In the genomic region with DNA sequence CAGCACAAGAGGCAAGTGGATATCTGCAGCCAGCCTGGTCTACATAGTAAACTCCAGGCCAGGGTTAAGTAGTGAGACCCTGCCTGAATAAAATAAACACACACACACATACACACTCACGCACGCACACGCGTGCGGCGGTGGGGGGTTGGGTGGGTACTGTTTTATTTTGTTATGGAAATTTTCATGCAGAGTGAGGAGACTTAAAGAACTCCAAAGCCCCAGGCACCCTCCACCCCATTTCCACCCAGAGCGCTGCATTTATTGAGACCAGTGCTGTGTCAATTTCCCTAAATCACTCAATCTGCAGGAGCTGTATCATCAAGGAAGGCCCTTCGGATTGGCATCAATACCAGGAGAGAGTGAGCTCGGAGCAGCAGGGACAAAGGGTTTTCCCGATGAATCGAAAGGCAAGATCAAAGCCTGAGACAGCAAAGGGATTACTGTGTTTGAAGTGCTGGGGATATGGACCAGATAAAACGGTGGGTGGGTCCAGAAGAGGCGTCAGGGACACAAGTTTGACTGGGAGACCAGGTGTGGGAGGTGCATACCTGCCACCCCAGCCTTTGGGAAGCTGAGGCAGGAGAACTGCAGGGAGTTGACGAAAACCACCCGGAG, we compare ENCODE assay signal across 10 mouse cellular contexts. TPM values are rescaled to one million over a fixed set of nuclear protein-coding genes. Genes with fewer than 3 reads are reported as not detected.
DNase-seq lines count a peak whose midpoint lies in the region; ATAC-seq and TF ChIP-seq lines count a peak whose summit lies in the region.
"Had no signal": no experiment of that assay in that cellular context is flagged by ENCODE, and none has a peak within 500 bp of the region (broad histone marks: within the 10 kb centered on the region; RNA-seq: fewer than 3 reads in every experiment).

No protein-coding gene starts in this region.

- 0 out of 2 replicates have a peak overlapping the region, but pooled peaks have one; percentile 22 for H3K9ac ChIP-seq in heart, embryonic 15.5 days
- peak overlapping the region; percentile 94 for H3K9ac ChIP-seq in forebrain, postnatal 0 days
- H3K9ac ChIP-seq in midbrain, embryonic 12.5 days (replicated peaks) = peak overlapping the region; percentile 84

- H3K27me3 ChIP-seq in heart, embryonic 15.5 days = peaks cover 30% of the 10 kb centered on the region
- H3K27me3 ChIP-seq in heart, embryonic 10.5 days (ENCODE audit: insufficient read depth, poor library complexity, severe bottlenecking) = peaks cover 37% of the 10 kb centered on the region
- H3K27me3 ChIP-seq in forebrain, postnatal 0 days (ENCODE audit: insufficient read depth, low read length) = no peaks in the 10 kb centered on the region
- peaks cover 13% of the 10 kb centered on the region; the same call in 1 of the 2 replicates for H3K27me3 ChIP-seq in midbrain, embryonic 12.5 days

- H3K9me3 ChIP-seq in heart, embryonic 15.5 days (replicated peaks) = no peaks in the 10 kb centered on the region
- 0 out of 2 replicates have a peak, but pooled peaks cover 4% of the 10 kb centered on the region for H3K9me3 ChIP-seq in heart, embryonic 10.5 days
- H3K9me3 ChIP-seq in forebrain, postnatal 0 days (ENCODE audit: low read length) = no peaks in the 10 kb centered on the region
- H3K9me3 ChIP-seq in midbrain, embryonic 12.5 days = peaks cover 1% of the 10 kb centered on the region; the same call in 1 of the 2 replicates

- H3K27ac ChIP-seq in heart, embryonic 15.5 days = peak overlapping the region; percentile 99
- H3K27ac ChIP-seq in heart, embryonic 10.5 days = no peak overlapping the region
- H3K27ac ChIP-seq in forebrain, postnatal 0 days (ENCODE audit: low read depth, low read length) = peak overlapping the region; percentile 100
- peak overlapping the region; percentile 100 for H3K27ac ChIP-seq in midbrain, embryonic 12.5 days (replicated peaks)

- DNase-seq in heart, embryonic 10.5 days (ENCODE audit: low spot score) = no peak
- peak; percentile 75 for DNase-seq in ZHBTc4 (ENCODE audit: low read depth, low spot score)
- peak; percentile 46 for DNase-seq in forebrain, postnatal 0 days
- DNase-seq in right cerebral cortex, adult 2 months (ENCODE audit: low spot score in 2 of 2) = no peak
- DNase-seq in layer of hippocampus, postnatal 36 days = no peak
- no peak for DNase-seq in left cerebral cortex, adult 8-10 months (ENCODE audit: low spot score in 2 of 2)
- DNase-seq: spleen, adult 18-20 months had no signal

- peaks cover 34% of the 10 kb centered on the region for H3K4me1 ChIP-seq in heart, embryonic 15.5 days (replicated peaks)
- peaks cover 33% of the 10 kb centered on the region for H3K4me1 ChIP-seq in heart, embryonic 10.5 days
- peaks cover 15% of the 10 kb centered on the region for H3K4me1 ChIP-seq in forebrain, postnatal 0 days (ENCODE audit: insufficient read depth)
- peaks cover 44% of the 10 kb centered on the region for H3K4me1 ChIP-seq in midbrain, embryonic 12.5 days

- no peak for ATAC-seq in heart, embryonic 15.5 days (replicated peaks; ENCODE audit: insufficient number of reproducible peaks, insufficient read depth, low FRiP score, low read depth)
- ATAC-seq in forebrain, postnatal 0 days = no peak
- no peak for ATAC-seq in midbrain, embryonic 12.5 days (ENCODE audit: low FRiP score, low read depth)

- peak overlapping the region; percentile 67 for H3K4me3 ChIP-seq in heart, embryonic 15.5 days
- no peak overlapping the region for H3K4me3 ChIP-seq in heart, embryonic 10.5 days
- H3K4me3 ChIP-seq in forebrain, postnatal 0 days (ENCODE audit: low read depth, low read length) = 0 out of 2 replicates have a peak overlapping the region, but pooled peaks have one; percentile 67
- H3K4me3 ChIP-seq in midbrain, embryonic 12.5 days = peak overlapping the region; percentile 61

- TF ChIP-seq CTCF in forebrain, postnatal 0 days (IDR thresholded peaks at IDR 0.05; ENCODE audit: low read depth) = no peak

- H3K4me2 ChIP-seq in heart, embryonic 15.5 days = peak overlapping the region; percentile 87
- H3K4me2 ChIP-seq in forebrain, postnatal 0 days (ENCODE audit: low read depth) = peak overlapping the region; percentile 71
- H3K4me2 ChIP-seq in midbrain, embryonic 12.5 days (replicated peaks) = peak overlapping the region; percentile 84

- WGBS in heart, embryonic 15.5 days = 32% methylated on average over 15 of the region's 15 CpGs
- WGBS in heart, embryonic 10.5 days = 20% methylated on average over 15 of the region's 15 CpGs
- 7% methylated on average over 15 of the region's 15 CpGs for WGBS in forebrain, postnatal 0 days
- 12% methylated on average over 15 of the region's 15 CpGs for WGBS in midbrain, embryonic 12.5 days

- no peaks in the 10 kb centered on the region for H3K36me3 ChIP-seq in heart, embryonic 15.5 days
- no peaks in the 10 kb centered on the region for H3K36me3 ChIP-seq in heart, embryonic 10.5 days
- peaks cover 30% of the 10 kb centered on the region for H3K36me3 ChIP-seq in forebrain, postnatal 0 days (ENCODE audit: insufficient read depth)
- H3K36me3 ChIP-seq in midbrain, embryonic 12.5 days = peaks cover 33% of the 10 kb centered on the region

RNA-seq across cellular contexts. Expression of a gene that starts 1.2 kb away (rescaled TPM):
- 37.5 and 40.8 TPM in 2 replicates for polyA plus RNA-seq in heart, embryonic 15.5 days (2015; fragmentation: Nextera tagmentation; extraction: Ambion mirVana)
- polyA plus RNA-seq in heart, embryonic 10.5 days (2016; fragmentation: Nextera tagmentation; extraction: Ambion mirVana) = 41.9 and 61.3 TPM in 2 replicates
- 196 and 242 TPM in 2 replicates for total RNA-seq in forebrain, postnatal 0 days (2014; rRNA removed)
- 258 and 279 TPM in 2 replicates for polyA plus RNA-seq in forebrain, postnatal 0 days (2015; fragmentation: Nextera tagmentation; extraction: Ambion mirVana)
- polyA plus RNA-seq in midbrain, embryonic 12.5 days (2016; fragmentation: Nextera tagmentation; extraction: Ambion mirVana) = 163 and 178 TPM in 2 replicates
- 10 to 100 TPM; 36.2 to 42.1 TPM for total RNA-seq in layer of hippocampus, postnatal 36 days (2021)
- 10 to 100 TPM; 42.8 to 45.4 (median 44.1) TPM for total RNA-seq in left cerebral cortex, adult 8-10 months (2022)

RNA-seq across cellular contexts. Expression of a gene that starts 6.7 kb away (rescaled TPM):
- polyA plus RNA-seq in heart, embryonic 15.5 days (2015; fragmentation: Nextera tagmentation; extraction: Ambion mirVana) = 0.25 and 0.29 TPM in 2 replicates
- polyA plus RNA-seq in heart, embryonic 10.5 days (2016; fragmentation: Nextera tagmentation; extraction: Ambion mirVana) = 0.46 and 0.49 TPM in 2 replicates
- not detected in 2 replicates for total RNA-seq in forebrain, postnatal 0 days (2014; rRNA removed)
- polyA plus RNA-seq in forebrain, postnatal 0 days (2015; fragmentation: Nextera tagmentation; extraction: Ambion mirVana) = 0.13 and 0.31 TPM in 2 replicates
- polyA plus RNA-seq in midbrain, embryonic 12.5 days (2016; fragmentation: Nextera tagmentation; extraction: Ambion mirVana) = 2.1 and 2.3 TPM in 2 replicates
- total RNA-seq in layer of hippocampus, postnatal 36 days (2021) = not detected
- total RNA-seq in left cerebral cortex, adult 8-10 months (2022) = not detected
- polyA plus RNA-seq: liver, embryonic 16.5 days had no signal

RNA-seq across cellular contexts. Expression of a gene that starts 23.7 kb away (rescaled TPM):
- polyA plus RNA-seq in heart, embryonic 15.5 days (2015; fragmentation: Nextera tagmentation; extraction: Ambion mirVana) = 1.3 and 2.0 TPM in 2 replicates
- polyA plus RNA-seq in heart, embryonic 10.5 days (2016; fragmentation: Nextera tagmentation; extraction: Ambion mirVana) = 0.54 and 0.63 TPM in 2 replicates
- total RNA-seq in forebrain, postnatal 0 days (2014; rRNA removed) = 412 and 434 TPM in 2 replicates
- polyA plus RNA-seq in forebrain, postnatal 0 days (2015; fragmentation: Nextera tagmentation; extraction: Ambion mirVana) = 102 and 107 TPM in 2 replicates
- 38.8 and 43.6 TPM in 2 replicates for polyA plus RNA-seq in midbrain, embryonic 12.5 days (2016; fragmentation: Nextera tagmentation; extraction: Ambion mirVana)
- 100 to 1,000 TPM; 137 to 142 TPM for total RNA-seq in layer of hippocampus, postnatal 36 days (2021)
- total RNA-seq in left cerebral cortex, adult 8-10 months (2022) = 100 to 1,000 TPM; 215 to 253 (median 239) TPM

RNA-seq across cellular contexts. Expression of a gene that starts 24.9 kb away (rescaled TPM):
- polyA plus RNA-seq in heart, embryonic 15.5 days (2015; fragmentation: Nextera tagmentation; extraction: Ambion mirVana) = 6.0 and 8.3 TPM in 2 replicates
- 5.3 and 5.7 TPM in 2 replicates for polyA plus RNA-seq in heart, embryonic 10.5 days (2016; fragmentation: Nextera tagmentation; extraction: Ambion mirVana)
- total RNA-seq in forebrain, postnatal 0 days (2014; rRNA removed) = 103 and 119 TPM in 2 replicates
- 20.8 and 26.8 TPM in 2 replicates for polyA plus RNA-seq in forebrain, postnatal 0 days (2015; fragmentation: Nextera tagmentation; extraction: Ambion mirVana)
- 30.4 and 31.5 TPM in 2 replicates for polyA plus RNA-seq in midbrain, embryonic 12.5 days (2016; fragmentation: Nextera tagmentation; extraction: Ambion mirVana)
- 10 to 100 TPM; 67.7 to 69.6 TPM for total RNA-seq in layer of hippocampus, postnatal 36 days (2021)
- 10 to 100 TPM; 62.6 to 68.9 (median 66.6) TPM for total RNA-seq in left cerebral cortex, adult 8-10 months (2022)

RNA-seq across cellular contexts. Expression of a gene that starts 40.4 kb away (rescaled TPM):
- polyA plus RNA-seq in heart, embryonic 15.5 days (2015; fragmentation: Nextera tagmentation; extraction: Ambion mirVana) = 0.46 TPM in 1 of 2 replicates, not detected in the other
- polyA plus RNA-seq in heart, embryonic 10.5 days (2016; fragmentation: Nextera tagmentation; extraction: Ambion mirVana) = 0.21 TPM in 1 of 2 replicates, not detected in the other
- total RNA-seq in forebrain, postnatal 0 days (2014; rRNA removed) = 0.31 and 0.43 TPM in 2 replicates
- not detected in 2 replicates for polyA plus RNA-seq in forebrain, postnatal 0 days (2015; fragmentation: Nextera tagmentation; extraction: Ambion mirVana)
- polyA plus RNA-seq in midbrain, embryonic 12.5 days (2016; fragmentation: Nextera tagmentation; extraction: Ambion mirVana) = not detected in 2 replicates
- total RNA-seq in layer of hippocampus, postnatal 36 days (2021) = not detected
- total RNA-seq in left cerebral cortex, adult 8-10 months (2022) = not detected
- polyA plus RNA-seq: liver, embryonic 16.5 days had no signal

Comparison
In these comparisons a context has a peak if more than half of its experiments do, and no peak if none do; other contexts are left out.
1. H3K9ac ChIP-seq: peak in every context shown above with its lines; median percentile 94 in forebrain, postnatal 0 days; 84 in midbrain, embryonic 12.5 days; 22 in heart, embryonic 15.5 days.
2. DNase-seq: peak in ZHBTc4 (single experiment) and forebrain, postnatal 0 days (single experiment); none in heart, embryonic 10.5 days (single experiment), right cerebral cortex, adult 2 months (0 of 2), layer of hippocampus, postnatal 36 days (0 of 2) and left cerebral cortex, adult 8-10 months (0 of 2).
3. RNA of a gene that starts 23.7 kb away (polyA plus RNA-seq): 102 to 107 TPM in forebrain, postnatal 0 days and 38.8 to 43.6 TPM in midbrain, embryonic 12.5 days; 1.3 to 2.0 TPM in heart, embryonic 15.5 days and 0.54 to 0.63 TPM in heart, embryonic 10.5 days; every median in the first group is over 10 times any median in the second.
4. Peak in every context shown above with its lines, with median percentiles within 50 percentile points of each other: H3K4me2 ChIP-seq.